Mouse (Mus musculus): ENCODE measurements at regions not wholly inside any gene's neighbourhood (a gene's known extent, or its start where the extent isn't known, plus 50 kb on each side); places are given as distances from the start of the nearest gene placed in this dataset.

DNA sequence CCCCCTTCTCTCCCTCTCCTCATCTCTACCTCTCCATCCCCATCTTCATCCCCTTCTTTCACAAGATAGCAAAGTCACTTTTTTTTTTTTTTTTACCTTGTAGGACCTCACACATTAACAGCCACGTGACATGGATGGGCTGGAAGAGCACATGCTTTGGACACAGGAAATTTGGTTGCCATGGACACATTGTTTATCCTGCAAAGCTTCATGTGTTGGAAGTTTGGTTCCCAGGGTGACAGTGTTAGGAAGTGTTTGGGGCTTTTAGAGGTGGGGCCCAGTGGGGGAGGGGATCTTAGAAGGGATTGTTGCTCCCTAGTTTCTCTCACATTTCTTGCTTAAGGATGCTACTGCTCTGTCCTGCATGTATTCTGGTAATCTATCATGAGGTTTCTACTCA lies 356.5 kb downstream of the Rps15a start:
- Histone ChIP-seq H3K4me3 (replicated peaks in 1 of 3; ENCODE audit: low read depth in 2 of 3, low read length in 2 of 3, poor library complexity in 1 of 3) (no peak overlapping the region), H3K9me3 (replicated peaks; ENCODE audit: low read length) (no peaks in the 10 kb centered on the region), H3K27ac (ENCODE audit: insufficient read depth, low read depth) (no peak overlapping the region), H3K27me3 (replicated peaks) (peaks cover 4% of the 10 kb centered on the region), H3K4me1 (ENCODE audit: control insufficient read depth in 1 of 2, insufficient read depth in 2 of 2) (no peaks in the 10 kb centered on the region), H3K4me2 (ENCODE audit: insufficient read depth, low read depth, poor library complexity, severe bottlenecking) (no peak overlapping the region), H3K9ac (ENCODE audit: insufficient read depth, low read depth) (no peak overlapping the region), H3K79me2 (replicated peaks; ENCODE audit: control insufficient read depth, extremely low read depth, insufficient read depth, poor library complexity, severe bottlenecking) (no peaks in the 10 kb centered on the region), H3K36me3 (replicated peaks in 1 of 2; ENCODE audit: control insufficient read depth in 1 of 2, insufficient read depth in 1 of 2, low read length in 1 of 2) (no peaks in the 10 kb centered on the region)
- DNase-seq (ENCODE audit: extremely low read depth), result no peak
- TF ChIP-seq CTCF (conservative IDR thresholded peaks at IDR 0.05 in 1 of 2, IDR thresholded peaks at IDR 0.05 in 1 of 2; ENCODE audit: low read depth in 2 of 2, low read length in 2 of 2), result no peak
- TF ChIP-seq ZNF384 (IDR thresholded peaks at IDR 0.05; ENCODE audit: low read depth, low read length), result no peak
- no peak for TF ChIP-seq ELF1 (IDR thresholded peaks at IDR 0.05; ENCODE audit: low read depth, low read length)
- no peak for TF ChIP-seq CHD1 (IDR thresholded peaks at IDR 0.05; ENCODE audit: low read depth, low read length)
- TF ChIP-seq NRF1 (IDR thresholded peaks at IDR 0.05; ENCODE audit: low read depth, low read length), result no peak
- TF ChIP-seq ETS1 (conservative IDR thresholded peaks at IDR 0.05; ENCODE audit: low read depth, low read length), result no peak
- TF ChIP-seq KAT2A (IDR thresholded peaks at IDR 0.05; ENCODE audit: insufficient replicate concordance, low read length), result no peak
- TF ChIP-seq PAX5 (IDR thresholded peaks at IDR 0.05; ENCODE audit: low read length), result no peak
- TF ChIP-seq MXI1 (IDR thresholded peaks at IDR 0.05; ENCODE audit: low read depth, low read length), result no peak
- no peak for TF ChIP-seq USF2 (conservative IDR thresholded peaks at IDR 0.05; ENCODE audit: low read depth, low read length)
- no peak for TF ChIP-seq TCF12 (IDR thresholded peaks at IDR 0.05; ENCODE audit: low read depth, low read length)
- TF ChIP-seq POLR2AphosphoS2 (IDR thresholded peaks at IDR 0.05; ENCODE audit: low read depth, low read length), result no peak
- no peak for TF ChIP-seq EP300 (IDR thresholded peaks at IDR 0.05; ENCODE audit: low read length)
- TF ChIP-seq POLR2A (IDR thresholded peaks at IDR 0.05; ENCODE audit: low read depth, low read length), result no peak
- TF ChIP-seq MAFK (IDR thresholded peaks at IDR 0.05; ENCODE audit: insufficient replicate concordance, low read length), result no peak
- no peak for TF ChIP-seq TBP (conservative IDR thresholded peaks at IDR 0.05; ENCODE audit: low read depth, low read length)
- dilution Hi-C loops (cut with MboI; ENCODE audit: extremely low pct_ligation_motif_present, extremely low pct_unique_long_range_greater_than_20kb, low sequenced_read_pairs), result no loop called here
- in situ Hi-C loops (cut with MboI; ENCODE audit: low pct_ligation_motif_present, low pct_unique_long_range_greater_than_20kb, low sequenced_read_pairs), result no loop called here

DNA sequence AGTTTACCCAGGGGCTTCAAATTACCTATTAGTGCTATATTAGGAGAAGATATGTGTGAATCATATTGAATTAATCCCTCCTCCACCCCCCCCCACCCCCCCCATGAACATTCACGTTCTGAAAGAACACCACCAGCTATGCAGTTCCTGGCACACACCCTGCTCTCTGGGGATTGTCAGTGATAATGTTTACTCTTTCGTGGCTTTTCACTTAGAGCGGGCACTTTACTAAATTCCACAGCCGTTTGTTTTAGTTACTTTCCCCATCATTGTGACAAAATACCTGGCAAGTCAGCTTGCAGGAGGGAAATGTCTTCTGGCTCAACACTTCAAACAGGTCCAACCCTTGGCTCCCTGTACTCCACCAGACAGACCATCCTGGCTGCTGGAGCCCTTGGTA lies 359.0 kb downstream of the Rps15a start:
- TF ChIP-seq ZNF384 (IDR thresholded peaks at IDR 0.05; ENCODE audit: low read depth, low read length) (no peak), TCF12 (IDR thresholded peaks at IDR 0.05; ENCODE audit: low read depth, low read length) (no peak), JUN (IDR thresholded peaks at IDR 0.05; ENCODE audit: insufficient read depth, low read depth, low read length) (no peak), JUND (conservative IDR thresholded peaks at IDR 0.05; ENCODE audit: low read depth, low read length) (no peak), MXI1 (IDR thresholded peaks at IDR 0.05; ENCODE audit: low read depth, low read length) (no peak), ZKSCAN1 (IDR thresholded peaks at IDR 0.05; ENCODE audit: borderline replicate concordance, low read depth, low read length) (no peak), ELF1 (IDR thresholded peaks at IDR 0.05; ENCODE audit: low read depth, low read length) (no peak), IRF4 (IDR thresholded peaks at IDR 0.05; ENCODE audit: low read depth, low read length) (no peak), RCOR1 (conservative IDR thresholded peaks at IDR 0.05; ENCODE audit: low read depth, low read length) (no peak), SMC3 (IDR thresholded peaks at IDR 0.05; ENCODE audit: low read depth, low read length) (no peak), MAZ (IDR thresholded peaks at IDR 0.05; ENCODE audit: low read depth, low read length) (no peak), MEF2A (IDR thresholded peaks at IDR 0.05; ENCODE audit: borderline replicate concordance, low read depth, low read length) (no peak), USF1 (IDR thresholded peaks at IDR 0.05; ENCODE audit: low read depth, low read length) (no peak)
- Histone ChIP-seq H3K9ac (ENCODE audit: insufficient read depth, low read depth) (no peak overlapping the region), H3K27ac (ENCODE audit: insufficient read depth, low read depth) (no peak overlapping the region), H3K4me2 (ENCODE audit: insufficient read depth, low read depth, poor library complexity, severe bottlenecking) (no peak overlapping the region), H3K4me3 (replicated peaks in 1 of 3; ENCODE audit: low read depth in 2 of 3, low read length in 2 of 3, poor library complexity in 1 of 3) (no peak overlapping the region), H3K9me3 (replicated peaks; ENCODE audit: low read length) (no peaks in the 10 kb centered on the region), H3K27me3 (replicated peaks) (no peaks in the 10 kb centered on the region), H3K79me2 (replicated peaks; ENCODE audit: control insufficient read depth, extremely low read depth, insufficient read depth, poor library complexity, severe bottlenecking) (no peaks in the 10 kb centered on the region), H3K4me1 (ENCODE audit: control insufficient read depth in 1 of 2, insufficient read depth in 2 of 2) (no peaks in the 10 kb centered on the region), H3K36me3 (replicated peaks in 1 of 2; ENCODE audit: control insufficient read depth in 1 of 2, insufficient read depth in 1 of 2, low read length in 1 of 2) (no peaks in the 10 kb centered on the region)
- DNase-seq (ENCODE audit: extremely low read depth), result no peak
- dilution Hi-C loops (cut with MboI; ENCODE audit: extremely low pct_ligation_motif_present, extremely low pct_unique_long_range_greater_than_20kb, low sequenced_read_pairs) (no loop called here), in situ Hi-C loops (cut with MboI; ENCODE audit: low pct_ligation_motif_present, low pct_unique_long_range_greater_than_20kb, low sequenced_read_pairs) (no loop called here)

Measured in CH12.LX (cell line).